Mouse (Mus musculus) stomach, postnatal 0 days (tissue): Measurements from ENCODE around the gene Ptp4a2. TPM values are rescaled to one million over a fixed set of nuclear protein-coding genes. Genes with fewer than 3 reads are reported as not detected.

ENCODE experiments used
- ATAC-seq: fragments of 200-750 bp; cut with Nextera tagmentation; 2 replicates; pipeline ENCODE4 v1.8.0; 2017; ENCODE audit not compliant: low FRiP score, low TSS enrichment
- DNase-seq: peaks from one replicate; pipeline ENCODE4 v3.0.0-alpha.2; 2016; ENCODE audit warnings: low spot score
- H3K27ac ChIP-seq: fragments of 300-500 bp; sonication (generic); replicated peaks from 2 replicates; pipeline ENCODE4 v1.5.1; 2014; ENCODE audit warnings: mild to moderate bottlenecking, control low read depth
- H3K27me3 ChIP-seq: fragments of 300-500 bp; sonication (generic); 2 replicates; pipeline ENCODE4 v1.6.1; 2014; ENCODE audit warnings: low read length; ENCODE audit not compliant: control insufficient read depth, insufficient read depth
- H3K36me3 ChIP-seq: fragments of 300-500 bp; sonication (generic); 2 replicates; pipeline ENCODE4 v1.6.1; 2014; ENCODE audit warnings: low read length, mixed read lengths; ENCODE audit not compliant: control insufficient read depth, insufficient read depth
- H3K4me1 ChIP-seq: fragments of 300-500 bp; sonication (generic); replicated peaks from 2 replicates; pipeline ENCODE4 v1.6.1; 2014; ENCODE audit warnings: antibody characterized with exemption; ENCODE audit not compliant: control insufficient read depth, insufficient read depth
- H3K4me2 ChIP-seq: fragments of 300-500 bp; sonication (generic); replicated peaks from 2 replicates; pipeline ENCODE4 v1.6.1; 2014; ENCODE audit warnings: low read depth, mild to moderate bottlenecking, control low read depth, moderate library complexity
- H3K4me3 ChIP-seq: fragments of 300-500 bp; sonication (generic); 2 replicates; pipeline ENCODE4 v1.5.1; 2014; ENCODE audit warnings: low read depth, low read length, control low read depth
- H3K9ac ChIP-seq: fragments of 300-500 bp; sonication (generic); 2 replicates; pipeline ENCODE4 v1.6.1; 2014; ENCODE audit warnings: mild to moderate bottlenecking, low read length, control low read depth, mixed read lengths
- H3K9me3 ChIP-seq: fragments of 300-500 bp; sonication (generic); 2 replicates; pipeline ENCODE4 v1.6.1; 2016; ENCODE audit warnings: low read length; ENCODE audit not compliant: control insufficient read depth
- CTCF ChIP-seq: IDR thresholded peaks from 2 replicates; pipeline ENCODE4 v1.5.1; 2016; ENCODE audit warnings: antibody characterized with exemption, low read depth, mild to moderate bottlenecking, moderate library complexity
- EP300 ChIP-seq: optimal IDR thresholded peaks from 2 replicates; pipeline ENCODE3; 2016; ENCODE audit warnings: antibody characterized with exemption
- whole genome bisulfite sequencing: fragments of 180-500 bp; shearing (Covaris S2); extraction: QIAGEN DNeasy Blood & Tissue Kit; methylation state at CpG from one replicate; pipeline ENCODE4 v1.1.7; 2014; 5-methylcytosine and 5-hydroxymethylcytosine counted together
- polyA plus RNA-seq: library from polyadenylated mRNA; unstranded; fragments of >200 nt; fragmentation: Nextera tagmentation; extraction: Ambion mirVana; gene quantifications from 2 replicates; pipeline ENCODE4 v1.2.1, GENCODE M21; 2015

Ptp4a2 gene
- polyA plus RNA-seq, 1 experiment from 2014 or later: 275 TPM

- Histone ChIP-seq H3K4me1 (no peaks in the 10 kb centered on the region; the same call in 1 of the 2 replicates), H3K9me3 (no peaks in the 10 kb centered on the region), H3K4me2 (no peak overlapping the region), H3K36me3 (no peaks in the 10 kb centered on the region), H3K4me3 (no peak overlapping the region), H3K9ac (no peak overlapping the region), H3K27ac (no peak overlapping the region), H3K27me3 (no peaks in the 10 kb centered on the region)
- TF ChIP-seq CTCF (no peak), EP300 (no peak)
- DNase-seq: no peak
- no peak for ATAC-seq
- 71% methylated on average over 5 of the region's 5 CpGs for WGBS
Measured at GRCm38 (mm10) chr4:129783506-129783905, 27.5 kb upstream of the Ptp4a2 start.

DNA sequence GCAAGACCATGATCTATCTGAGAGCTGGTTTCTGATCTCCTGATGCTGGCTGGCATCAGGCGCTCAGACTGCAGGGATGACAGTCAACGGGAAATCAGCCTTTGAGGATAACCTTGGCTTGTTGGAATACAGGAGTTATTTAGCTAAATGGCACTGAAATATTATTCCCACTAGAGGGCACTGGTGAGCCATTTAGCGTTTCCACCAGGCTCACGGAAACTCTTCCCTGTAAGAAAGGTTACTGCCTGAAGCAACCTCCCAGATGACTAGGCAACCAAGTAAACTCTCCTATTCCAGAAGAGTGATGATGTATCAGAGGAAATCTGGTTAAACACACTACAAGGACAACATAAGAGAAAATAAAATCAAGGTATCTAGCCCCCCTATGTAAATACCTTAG is 25.8 kb upstream of the Ptp4a2 start:
- no peak overlapping the region for H3K9ac ChIP-seq
- H3K27ac ChIP-seq: no peak overlapping the region
- TF ChIP-seq EP300 (no peak), CTCF (peak; percentile 98)
- H3K27me3 ChIP-seq: no peaks in the 10 kb centered on the region; the same call in 1 of the 2 replicates
- DNase-seq (peak; percentile 71), ATAC-seq (peak; percentile 65; the same call in 1 of the 2 replicates)
- H3K9me3 ChIP-seq: no peaks in the 10 kb centered on the region
- H3K36me3 ChIP-seq: no peaks in the 10 kb centered on the region
- no peak overlapping the region for H3K4me2 ChIP-seq
- no peaks in the 10 kb centered on the region; the same call in 1 of the 2 replicates for H3K4me1 ChIP-seq
- H3K4me3 ChIP-seq: no peak overlapping the region
- 3% methylated on average over 4 of the region's 4 CpGs for WGBS

- Histone ChIP-seq H3K4me3 (no peak overlapping the region), H3K27me3 (no peaks in the 10 kb centered on the region; the same call in 1 of the 2 replicates), H3K4me2 (no peak overlapping the region), H3K36me3 (no peaks in the 10 kb centered on the region), H3K9me3 (no peaks in the 10 kb centered on the region), H3K9ac (no peak overlapping the region), H3K27ac (0 out of 2 replicates have a peak overlapping the region, but pooled peaks have one; percentile 24), H3K4me1 (no peaks in the 10 kb centered on the region)
- no peak for DNase-seq
- 46% methylated on average over 8 of the region's 8 CpGs for WGBS
- no peak for ATAC-seq
- no peak for TF ChIP-seq CTCF
- TF ChIP-seq EP300: no peak
Measured at GRCm38 (mm10) chr4:129788693-129789092, 22.3 kb upstream of the Ptp4a2 start.

DNA sequence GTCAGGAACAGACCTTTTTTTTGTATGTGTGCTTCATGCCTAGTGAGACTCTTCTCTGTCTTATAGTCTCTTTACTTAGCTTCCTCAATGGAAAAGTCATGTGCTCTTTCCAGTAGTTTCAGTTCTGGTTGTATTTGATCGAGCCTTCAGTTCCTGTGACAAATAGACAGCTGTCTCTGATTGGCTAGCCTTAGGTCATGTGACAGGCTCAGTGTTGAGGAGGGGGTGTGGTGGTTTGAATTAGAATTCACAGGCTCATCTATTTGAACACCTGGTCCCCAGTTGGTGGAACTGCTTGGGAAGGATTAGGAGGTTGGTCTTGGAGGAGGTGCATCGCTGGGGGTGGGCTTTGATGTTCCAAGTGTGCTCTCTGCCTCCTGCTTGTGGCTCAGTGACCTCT is 21.4 kb upstream of the Ptp4a2 start:
- H3K9ac ChIP-seq: no peak overlapping the region
- H3K4me2 ChIP-seq: no peak overlapping the region
- TF ChIP-seq EP300: no peak
- no peak for TF ChIP-seq CTCF
- no peaks in the 10 kb centered on the region for H3K4me1 ChIP-seq
- no peaks in the 10 kb centered on the region for H3K36me3 ChIP-seq
- H3K27me3 ChIP-seq: no peaks in the 10 kb centered on the region; the same call in 1 of the 2 replicates
- DNase-seq (no peak), ATAC-seq (no peak)
- 90% methylated on average over 2 of the region's 2 CpGs for WGBS
- no peaks in the 10 kb centered on the region for H3K9me3 ChIP-seq
- H3K4me3 ChIP-seq: no peak overlapping the region
- H3K27ac ChIP-seq: no peak overlapping the region

DNA sequence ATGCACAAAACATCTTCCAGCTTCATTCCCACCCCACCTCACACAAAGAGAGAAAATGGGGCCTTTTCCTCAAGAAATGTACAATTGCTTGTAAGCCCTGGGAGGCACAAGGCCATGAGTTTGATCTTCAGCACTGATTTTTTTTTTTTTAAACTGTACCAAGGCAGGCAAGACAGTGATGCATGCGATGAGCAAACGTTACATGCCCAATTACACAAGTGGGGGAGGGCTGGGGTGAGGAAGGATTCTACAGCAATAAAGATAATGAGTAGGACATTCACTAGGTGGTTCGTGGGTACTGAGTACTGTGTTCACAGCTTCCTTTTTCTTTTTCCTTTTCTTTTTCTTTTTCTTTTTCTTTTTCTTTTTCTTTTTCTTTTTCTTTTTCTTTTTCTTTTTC is 20.5 kb upstream of the Ptp4a2 start:
- Histone ChIP-seq H3K4me1 (0 out of 2 replicates have a peak, but pooled peaks cover 4% of the 10 kb centered on the region), H3K4me2 (no peak overlapping the region), H3K4me3 (no peak overlapping the region), H3K9ac (no peak overlapping the region), H3K27ac (no peak overlapping the region), H3K9me3 (no peaks in the 10 kb centered on the region), H3K27me3 (no peaks in the 10 kb centered on the region; the same call in 1 of the 2 replicates), H3K36me3 (no peaks in the 10 kb centered on the region)
- no peak for DNase-seq
- no peak for ATAC-seq
- WGBS: 75% methylated on average over 3 of the region's 3 CpGs
- TF ChIP-seq EP300 (no peak), CTCF (no peak)

- H3K4me2 ChIP-seq: no peak overlapping the region
Measured at GRCm38 (mm10) chr4:129791399-129791798, 19.6 kb upstream of the Ptp4a2 start.

More at GRCm38 (mm10) chr4:129791399-129791798, 19.6 kb upstream of the Ptp4a2 start:
- no peak for TF ChIP-seq CTCF
- TF ChIP-seq EP300: no peak
- Histone ChIP-seq H3K27ac (no peak overlapping the region), H3K36me3 (no peaks in the 10 kb centered on the region), H3K9ac (no peak overlapping the region), H3K4me1 (0 out of 2 replicates have a peak, but pooled peaks cover 5% of the 10 kb centered on the region), H3K9me3 (no peaks in the 10 kb centered on the region), H3K4me3 (no peak overlapping the region), H3K27me3 (no peaks in the 10 kb centered on the region; the same call in 1 of the 2 replicates)
- ATAC-seq: no peak
- 42% methylated on average over 1 of the region's 1 CpGs for WGBS
- DNase-seq: no peak
